Mouse (Mus musculus) monocyte, adult 2 months (primary cell): Measurements from ENCODE around the gene Tmem178b.

Experiments
- DNase-seq, 2 experiments: peaks; one replicate each; pipeline ENCODE4 v3.0.0; 2022; ENCODE audit warnings: low spot score in 2 of 2, low read depth in 1 of 2

Tmem178b gene

GRCm38 (mm10) chr6:40076670-40077313, 203.7 kb downstream of the Tmem178b start:
- no peak for DNase-seq

- no peak for DNase-seq
Observed at GRCm38 (mm10) chr6:40078353-40078752, 205.3 kb downstream of the Tmem178b start.

- DNase-seq = no peak
Observed at GRCm38 (mm10) chr6:40083726-40084125, 210.7 kb downstream of the Tmem178b start.

- no peak for DNase-seq
Observed at GRCm38 (mm10) chr6:40091250-40091651, 218.2 kb downstream of the Tmem178b start.

GRCm38 (mm10) chr6:40098498-40098897, 225.4 kb downstream of the Tmem178b start:
- DNase-seq = no peak

GRCm38 (mm10) chr6:40101785-40102184, 228.7 kb downstream of the Tmem178b start:
- no peak for DNase-seq

DNA sequence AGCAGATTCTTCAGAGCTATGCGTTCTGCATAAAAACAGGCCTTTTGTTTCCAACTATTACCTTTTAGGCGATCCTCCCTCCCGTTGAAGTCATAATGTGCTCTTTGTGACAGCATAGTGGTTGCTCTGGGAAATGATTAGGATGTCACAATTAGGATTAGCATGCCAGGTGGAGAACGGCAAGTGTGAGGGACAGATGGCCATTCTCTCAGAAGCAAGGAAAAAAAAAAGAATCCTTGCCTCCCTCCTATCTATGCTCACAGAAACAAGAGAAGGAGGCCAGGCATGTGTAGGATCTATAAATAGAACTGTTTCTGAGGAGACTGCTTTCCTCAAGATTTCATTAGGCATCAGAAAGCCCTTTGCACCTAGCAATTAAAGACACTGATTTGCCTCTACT, 229.8 kb downstream of the Tmem178b start:
- DNase-seq = no peak

GRCm38 (mm10) chr6:40110029-40110428, 237.0 kb downstream of the Tmem178b start:
- no peak for DNase-seq

- no peak for DNase-seq
Observed at GRCm38 (mm10) chr6:40110729-40111128, 237.7 kb downstream of the Tmem178b start.

DNA sequence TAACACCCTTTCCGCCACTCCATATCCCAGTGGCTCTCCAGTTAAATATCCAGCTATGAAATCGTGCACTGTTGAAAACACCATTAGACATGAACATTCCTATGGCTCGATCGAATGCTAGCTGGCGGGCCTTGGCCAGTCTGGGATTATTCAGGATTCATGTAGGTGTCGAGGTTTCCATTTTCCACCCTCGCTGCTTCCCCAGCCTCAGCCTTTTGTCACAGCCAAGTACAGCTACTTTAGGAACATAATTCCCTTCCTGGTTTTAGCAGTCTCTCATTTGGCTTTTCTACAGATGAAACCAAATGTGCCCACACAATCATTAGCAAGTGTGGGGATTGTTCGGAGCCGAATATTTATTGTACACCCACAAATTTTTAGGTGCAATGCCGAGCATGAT, 239.4 kb downstream of the Tmem178b start:
- DNase-seq = no peak

- no peak for DNase-seq
Observed at GRCm38 (mm10) chr6:40116225-40116624, 243.2 kb downstream of the Tmem178b start.

DNA sequence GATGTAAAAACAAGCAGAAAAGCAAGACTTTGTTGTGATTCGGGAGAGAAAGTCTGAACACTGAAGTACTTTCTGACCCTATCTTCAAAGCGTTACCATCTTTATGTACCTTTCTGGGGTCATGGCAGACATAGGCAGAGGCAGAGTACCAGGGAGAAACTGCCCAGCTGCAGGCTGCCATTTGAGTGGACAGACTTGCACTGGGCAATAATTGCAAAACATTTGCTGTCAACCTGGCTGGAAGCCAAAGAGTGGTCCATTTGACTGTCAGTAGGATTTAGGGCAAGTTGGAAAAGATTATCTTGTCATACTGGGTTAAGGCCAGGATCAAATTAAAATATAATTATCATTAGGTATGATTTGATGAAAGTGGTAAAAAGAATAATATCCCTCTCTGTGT, 247.1 kb downstream of the Tmem178b start:
- DNase-seq = no peak

- DNase-seq = no peak
Observed at GRCm38 (mm10) chr6:40121494-40121893, 248.4 kb downstream of the Tmem178b start.

DNA sequence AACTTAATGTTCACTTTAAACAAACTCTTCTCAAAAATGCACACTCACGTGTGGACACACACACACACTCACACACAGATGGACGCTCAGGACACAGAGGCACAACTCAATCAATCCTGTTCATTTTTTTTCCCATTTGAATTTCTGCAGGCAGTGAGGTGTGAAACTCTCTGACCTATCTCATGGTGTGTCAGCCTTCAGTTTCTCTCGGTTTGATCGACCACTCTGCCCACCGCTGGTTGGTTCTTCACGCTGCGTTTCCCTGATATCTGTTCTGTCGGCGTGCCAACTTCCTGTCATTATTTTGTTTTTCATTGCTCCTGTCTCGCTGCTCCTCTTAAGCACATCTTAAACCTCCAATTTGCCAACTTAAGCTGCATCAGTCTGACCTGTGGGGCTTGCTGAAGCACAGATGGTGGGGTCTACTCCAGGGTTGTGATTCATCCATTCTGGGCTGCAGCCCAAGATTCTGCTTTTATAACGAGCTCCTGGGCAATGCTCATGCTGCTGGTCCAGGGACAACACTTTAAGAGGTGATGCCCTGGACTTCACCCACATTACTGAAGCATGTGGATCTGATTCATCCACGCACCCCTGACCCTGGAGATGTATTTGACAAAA, 250.1 kb downstream of the Tmem178b start:
- no peak for DNase-seq

DNA sequence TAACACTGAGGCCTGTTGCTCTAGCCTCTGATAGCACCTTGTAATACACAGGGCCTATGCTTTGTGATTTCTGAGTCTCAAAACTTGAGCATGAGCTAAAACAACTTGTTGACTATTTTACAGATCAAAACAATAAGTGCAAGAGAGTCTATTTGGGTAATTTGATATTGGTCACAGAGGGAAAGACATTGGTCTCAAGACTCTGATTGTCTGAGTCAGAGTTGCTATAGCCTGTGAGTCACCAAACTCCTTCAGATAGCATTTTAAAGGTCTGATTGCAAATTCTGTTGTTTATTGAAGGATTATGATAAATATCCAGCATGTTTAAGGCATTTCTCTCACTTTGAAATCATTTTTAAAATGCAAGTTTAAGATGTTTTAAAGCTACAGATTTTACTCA, 250.9 kb downstream of the Tmem178b start:
- no peak for DNase-seq

DNA sequence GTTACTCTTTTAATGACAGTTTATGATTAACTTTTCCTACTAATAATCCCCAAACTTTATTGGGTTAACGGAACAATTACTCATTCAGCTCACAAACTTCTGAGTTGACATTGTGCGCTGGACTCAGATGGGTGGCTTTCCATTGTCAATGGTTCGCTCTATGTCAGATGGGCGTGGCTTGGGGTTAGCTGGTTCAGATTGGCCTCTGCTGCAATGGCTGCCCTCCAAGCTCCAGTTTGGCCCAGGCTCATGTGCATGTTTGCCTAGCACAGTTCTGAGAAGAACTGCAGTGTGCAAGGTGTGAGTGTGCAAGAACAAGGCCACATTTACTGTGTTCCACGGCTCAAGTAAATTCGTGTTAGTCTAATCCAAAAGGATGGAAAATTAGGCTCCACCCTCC, 255.6 kb downstream of the Tmem178b start:
- DNase-seq = no peak

GRCm38 (mm10) chr6:40131936-40132335, 258.9 kb downstream of the Tmem178b start:
- DNase-seq = no peak

DNA sequence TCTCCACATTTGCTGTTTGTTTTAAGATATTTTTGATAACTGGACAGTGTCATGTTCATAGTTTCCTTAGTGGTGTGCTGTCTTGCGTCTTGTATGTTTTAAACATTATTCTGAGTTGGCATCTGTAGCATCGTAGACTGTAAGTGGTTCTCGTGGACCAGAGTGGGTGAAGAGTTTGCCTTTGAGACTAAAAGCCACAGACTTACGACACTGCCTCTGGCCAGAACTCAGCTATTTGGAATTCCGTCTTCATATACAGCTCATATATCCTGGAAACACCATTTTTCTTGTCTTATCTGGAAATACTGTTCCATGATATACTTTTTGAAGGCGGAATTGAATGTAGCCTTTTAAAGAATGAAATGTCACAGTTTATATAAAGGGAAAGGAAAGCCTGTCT, 260.4 kb downstream of the Tmem178b start:
- DNase-seq = no peak

GRCm38 (mm10) chr6:40135716-40136115, 262.6 kb downstream of the Tmem178b start:
- DNase-seq = no peak

DNA sequence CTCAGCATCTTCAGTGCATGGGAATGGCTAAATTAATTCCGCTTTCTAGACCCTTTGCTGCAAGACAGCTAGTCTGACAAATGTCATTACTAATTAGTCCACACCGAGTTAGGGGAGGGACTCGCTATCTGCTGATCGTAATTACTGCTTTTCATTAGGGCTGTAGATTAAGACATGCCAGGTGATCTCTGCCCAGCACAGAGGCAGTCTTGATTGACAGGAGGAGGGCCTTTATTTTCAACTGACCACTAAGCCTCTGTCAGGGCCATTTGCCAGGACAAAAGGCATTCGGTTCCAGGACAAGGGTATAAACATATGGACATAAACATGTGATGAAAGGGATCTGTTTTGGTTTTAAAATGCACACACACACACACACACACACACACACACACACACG, 264.3 kb downstream of the Tmem178b start:
- no peak for DNase-seq

DNA sequence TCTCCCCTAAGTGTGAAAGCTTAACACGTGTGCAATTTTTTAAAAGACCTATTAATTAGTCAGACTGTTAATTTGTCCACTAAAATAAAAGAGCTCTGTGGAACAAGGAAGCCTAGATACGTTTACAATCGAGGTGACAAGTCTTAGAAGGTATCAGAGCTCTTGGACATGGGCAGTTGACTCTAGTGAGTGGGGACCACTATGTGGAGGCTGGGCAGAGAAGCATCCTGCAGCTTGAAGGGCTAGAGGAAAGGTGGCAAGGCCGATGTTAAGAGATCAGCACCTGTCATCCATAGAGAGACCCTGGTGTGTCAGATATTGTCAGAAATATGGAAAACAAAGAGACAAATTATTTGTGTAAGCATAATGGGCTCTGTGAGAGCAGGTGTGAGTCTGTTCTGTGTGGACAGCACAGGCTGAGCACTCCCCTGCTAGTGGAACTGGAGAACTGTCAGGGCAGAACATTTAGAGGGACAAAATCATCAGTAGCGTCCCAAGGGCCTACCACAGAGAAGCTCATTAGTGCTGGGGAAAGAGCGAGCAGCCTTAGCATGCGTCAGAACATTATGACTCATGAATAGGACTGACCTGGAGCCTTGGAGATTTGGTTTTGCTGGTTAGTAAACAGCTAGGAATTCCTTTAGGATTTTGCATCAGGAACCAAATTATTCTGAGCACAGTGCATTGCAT, 264.9 kb downstream of the Tmem178b start:
- DNase-seq = no peak

- DNase-seq = no peak
Observed at GRCm38 (mm10) chr6:40142582-40142981, 269.5 kb downstream of the Tmem178b start.

DNA sequence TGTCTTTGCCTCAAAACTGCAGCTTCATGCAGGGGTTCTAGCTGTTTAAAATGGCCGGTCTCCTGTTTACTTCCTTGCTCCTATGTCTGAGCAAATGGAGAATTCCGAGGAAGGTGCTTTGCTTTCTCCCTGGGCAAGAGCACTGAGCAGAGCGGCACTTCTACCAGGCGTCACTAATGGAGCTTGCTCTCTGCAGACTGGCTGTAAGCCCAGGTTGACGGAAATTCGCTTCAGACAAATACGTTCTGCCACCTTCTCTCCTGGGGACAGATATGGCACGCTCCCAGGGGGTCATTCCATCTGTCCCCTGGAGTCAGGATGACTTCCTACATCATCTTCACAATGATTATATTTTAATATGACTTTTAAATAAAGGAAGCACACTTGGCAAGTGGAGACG, 271.3 kb downstream of the Tmem178b start:
- DNase-seq = no peak
